Mouse (Mus musculus): ENCODE results near the gene C2cd2. TPM values are rescaled to one million over a fixed set of nuclear protein-coding genes. Genes with fewer than 3 reads are reported as not detected.

The C2cd2 gene
- 17.8 TPM for total RNA-seq (2023)

GRCm38 (mm10) chr16:97962151-97962948, at the start of gene C2cd2, which contains the start of gene Zbtb21:
TSS of gene C2cd2 (minus strand) at chr16:97962598.
TSS of gene Zbtb21 (minus strand) at chr16:97962622.

DNA sequence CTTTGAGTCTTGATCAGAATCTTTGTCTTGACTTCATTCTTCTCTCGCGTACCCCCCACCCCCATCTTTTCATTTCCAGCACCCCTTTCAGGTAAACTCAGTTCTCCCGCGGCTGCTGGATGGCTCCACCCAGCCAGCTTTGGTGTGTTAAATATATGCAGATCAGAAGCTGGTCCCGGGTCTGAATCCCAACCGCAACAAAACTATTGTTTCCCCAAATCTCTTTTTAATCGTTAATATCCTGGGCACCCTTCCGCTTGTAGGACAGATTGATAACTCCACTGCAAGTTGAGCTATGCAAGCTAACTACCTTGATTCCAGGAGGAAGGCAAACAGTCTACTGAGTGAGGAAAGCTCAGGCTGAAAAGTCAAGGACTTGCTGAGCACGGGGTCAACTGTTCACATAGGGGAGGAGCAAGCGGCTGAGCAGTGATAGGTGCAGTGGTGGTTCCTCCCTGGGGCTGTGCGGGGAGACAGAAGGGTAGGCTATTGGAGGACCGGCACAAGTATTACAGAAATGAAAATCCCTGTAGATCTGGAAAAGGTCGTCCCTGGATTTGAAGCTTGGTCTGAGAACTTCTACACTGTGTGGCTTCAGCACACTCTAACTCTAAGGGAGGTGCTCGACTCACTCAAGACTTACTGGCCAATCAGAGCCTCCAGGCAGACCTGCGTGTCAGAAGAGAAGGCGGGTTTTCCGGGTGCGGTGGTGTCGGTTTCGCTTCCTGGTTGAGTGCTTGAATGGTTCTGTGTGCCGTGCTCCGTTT, 34.4 kb upstream of the C2cd2 start, which contains the start of gene B230307C23Rik:
Gene B230307C23Rik (plus strand): TSS at position 700 of the 767 bp plus-strand sequence.

GRCm38 (mm10) chr16:97851741-97852319, 110.6 kb downstream of the C2cd2 start, which contains the start of gene Prdm15:
TSS of gene Prdm15 (minus strand) at chr16:97851850.

Other genes starting within 250 kb of the C2cd2 start
- not detected for gene Ripk4, start 198.8 kb downstream of the C2cd2 start, total RNA-seq (2023)
- gene Prdm15, start 110.7 kb downstream of the C2cd2 start, total RNA-seq (2023), result 29.9 TPM
- 141 TPM for gene Zbtb21, start within 50 bp of the C2cd2 start, total RNA-seq (2023)
- 21.7 TPM for gene B230307C23Rik, start 34.7 kb upstream of the C2cd2 start, total RNA-seq (2023)
- gene A630089N07Rik, start 119.9 kb upstream of the C2cd2 start, total RNA-seq (2023), result 4.0 TPM